Mouse (Mus musculus) A20 (cell line): Measurements from ENCODE around the gene 1810010H24Rik.
A peak's percentile ranks its signal among the peaks of the same experiment; 100 is the strongest.
"Not testable (repeated sequence)": the region's sequence is repeated elsewhere in the genome, so short reads cannot be mapped to it uniquely, and the experiment has no call there.

Source experiments
- DNase-seq: peaks from one replicate; pipeline ENCODE4 v3.0.0-alpha.2; 2011; ENCODE audit warnings: low read depth, low spot score

1810010H24Rik gene

DNA sequence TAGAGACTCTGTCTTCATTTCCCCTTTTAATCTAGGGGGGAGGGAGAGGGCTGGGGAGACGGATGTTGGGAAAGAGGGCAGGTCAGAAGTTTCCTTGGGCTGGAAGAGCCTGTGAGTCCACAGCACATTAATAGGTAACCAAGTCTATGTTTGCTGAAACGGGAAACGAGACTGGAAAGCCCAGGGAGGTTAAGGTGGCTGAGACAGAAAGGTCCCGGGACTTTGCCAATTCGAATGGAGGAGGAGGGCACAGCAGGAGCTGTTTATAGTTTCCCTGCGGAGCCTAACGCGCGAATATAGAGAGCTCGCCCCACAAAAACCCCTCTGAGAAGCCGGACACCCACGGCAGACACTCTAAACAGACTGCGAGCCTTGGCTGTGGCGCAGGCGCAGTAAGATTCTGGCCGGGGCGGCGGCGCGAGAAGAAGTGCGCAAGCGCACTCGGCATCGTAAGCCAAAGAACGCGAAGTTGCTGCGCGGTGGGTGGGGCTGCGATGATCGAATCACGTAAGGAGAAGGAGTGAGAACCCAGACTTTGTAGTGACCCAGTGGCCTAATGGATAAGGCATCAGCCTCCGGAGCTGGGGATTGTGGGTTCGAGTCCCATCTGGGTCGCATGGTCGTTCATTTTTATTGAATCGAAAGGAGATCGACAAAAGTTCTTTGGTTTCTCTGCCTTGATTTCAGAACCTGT lies 13.0 kb upstream of the 1810010H24Rik start:
- DNase-seq = peak; percentile 98

DNA sequence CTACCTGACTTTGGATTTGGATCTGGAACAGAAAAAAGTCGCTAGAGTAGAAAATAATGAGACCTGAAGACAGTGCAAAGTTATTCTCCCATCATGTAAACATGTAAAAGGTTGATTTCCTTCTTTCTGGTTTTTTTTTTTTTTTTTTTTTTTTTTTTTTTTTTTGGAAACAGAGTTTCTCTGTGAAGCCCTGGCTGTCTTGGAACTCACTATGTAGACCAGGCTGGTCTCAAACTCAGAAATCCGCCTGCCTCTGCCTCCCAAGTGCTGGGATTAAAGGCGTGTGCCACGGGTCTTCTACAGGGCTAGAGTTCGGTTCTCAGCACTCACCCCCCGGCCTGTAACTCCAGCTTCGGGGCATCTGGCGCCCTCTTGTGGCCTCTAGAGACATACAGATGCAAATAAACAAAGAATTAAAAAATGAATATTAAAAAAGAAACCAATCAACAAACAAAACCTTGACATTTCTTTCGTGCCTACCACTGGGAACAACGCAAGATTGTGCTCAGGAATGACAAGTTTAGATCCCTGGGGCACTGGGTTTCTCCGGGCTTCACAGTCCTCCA lies 11.4 kb upstream of the 1810010H24Rik start:
- DNase-seq = peak; percentile 72

- peak; percentile 90 for DNase-seq
These were observed 10.7 kb upstream of the 1810010H24Rik start for GRCm38 (mm10) chr11:107014597-107015309.

GRCm38 (mm10) chr11:107015535-107016187 lies 9.8 kb upstream of the 1810010H24Rik start:
- DNase-seq = not testable (repeated sequence)

GRCm38 (mm10) chr11:107016893-107017292 lies 8.6 kb upstream of the 1810010H24Rik start:
- no peak for DNase-seq

DNA sequence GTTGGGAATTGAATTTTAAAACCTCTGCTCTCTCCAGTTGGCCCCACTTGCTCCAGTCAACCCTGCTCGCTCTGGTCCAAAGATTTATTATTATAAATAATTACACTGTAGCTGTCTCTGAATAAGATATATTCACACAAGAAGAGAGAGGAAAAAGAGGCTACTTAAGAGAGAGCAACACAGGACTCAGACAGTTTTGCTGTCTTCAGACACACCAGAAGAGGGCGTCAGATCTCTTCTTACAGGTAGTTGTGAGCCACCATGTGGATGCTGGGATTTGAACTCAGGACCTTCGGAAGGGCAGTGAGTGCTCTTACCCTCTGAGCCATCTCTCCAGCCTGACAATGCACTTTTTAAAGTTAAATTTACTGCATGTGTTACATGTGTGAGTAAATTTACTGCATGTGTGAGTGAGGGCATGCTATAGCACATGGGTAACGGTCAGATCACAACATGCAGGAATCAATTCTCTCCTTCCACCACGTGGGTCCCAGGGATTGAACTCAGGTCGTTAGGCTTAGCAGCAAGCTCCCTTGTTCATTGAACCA lies 8.1 kb upstream of the 1810010H24Rik start:
- no peak for DNase-seq

DNA sequence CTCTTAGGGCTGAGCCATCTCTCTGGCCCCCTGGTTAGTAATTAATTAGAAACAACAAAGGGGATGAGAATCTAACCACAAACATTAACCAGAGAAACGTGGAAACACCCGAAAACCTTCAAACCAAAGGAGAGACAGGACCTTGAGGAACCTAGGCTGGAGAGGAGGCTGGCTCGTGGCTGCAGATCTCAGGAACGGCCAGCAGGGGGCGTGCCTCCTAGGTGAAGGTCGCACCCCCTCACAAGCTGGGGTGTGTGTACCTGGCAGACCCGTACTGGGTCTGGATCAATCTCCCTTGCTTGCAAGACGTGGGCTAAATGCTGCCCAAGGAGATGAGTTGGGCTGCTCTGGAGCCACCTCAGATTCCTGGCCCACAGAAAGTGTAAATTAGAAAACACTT lies 6.9 kb upstream of the 1810010H24Rik start:
- DNase-seq = peak; percentile 79

- DNase-seq = no peak
These were observed 6.2 kb upstream of the 1810010H24Rik start for GRCm38 (mm10) chr11:107019318-107019717.

GRCm38 (mm10) chr11:107019722-107020121 lies 5.8 kb upstream of the 1810010H24Rik start:
- DNase-seq = not testable (repeated sequence)

DNA sequence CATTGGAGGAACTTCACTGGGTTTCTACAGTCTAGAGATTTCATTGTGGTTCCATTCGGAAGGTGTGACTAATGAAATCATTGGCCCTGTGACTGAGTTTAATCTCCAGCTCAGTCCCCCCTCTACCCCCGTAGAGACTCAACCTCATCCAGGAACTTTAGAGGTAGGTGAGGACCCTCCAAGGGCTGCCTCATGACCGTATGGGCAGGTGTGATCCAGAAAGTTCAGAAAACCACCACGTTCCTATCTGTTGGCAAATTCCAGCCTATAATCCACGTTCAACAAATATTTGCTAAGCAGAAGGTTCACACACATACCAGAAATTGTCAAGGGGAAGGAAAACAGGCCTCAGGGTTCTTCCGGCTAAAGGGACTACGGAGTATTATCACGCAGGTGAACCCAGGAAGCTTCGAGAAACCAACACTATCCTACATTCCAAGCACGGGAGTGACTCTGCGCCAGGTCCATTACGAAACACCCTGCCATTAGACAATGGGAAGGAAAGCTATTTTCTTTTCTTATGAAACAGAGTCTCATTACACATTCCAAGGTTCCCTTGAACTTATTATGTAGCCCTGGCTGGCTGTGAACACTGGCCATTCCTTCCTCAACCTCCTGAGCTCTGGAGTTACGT lies 3.3 kb upstream of the 1810010H24Rik start:
- no peak for DNase-seq

DNA sequence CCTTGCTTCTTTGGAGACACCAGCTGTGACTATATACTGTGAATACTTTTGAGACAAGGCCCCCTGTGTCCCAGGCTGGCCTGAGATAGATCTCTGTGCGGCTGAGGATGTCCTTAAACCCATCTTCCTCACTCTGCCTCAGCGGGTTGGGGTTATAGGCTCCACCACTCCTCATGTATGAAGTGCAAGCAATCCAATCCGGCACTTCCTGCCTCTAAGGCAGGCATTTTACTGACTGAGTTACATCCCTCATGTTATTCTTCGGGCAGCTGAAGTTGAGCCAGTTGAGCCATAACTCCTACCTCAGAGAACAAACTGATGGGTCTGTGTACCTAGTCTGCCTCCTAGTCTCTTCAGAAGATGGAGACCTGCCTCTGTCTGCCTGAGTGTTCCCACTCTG lies 1.1 kb upstream of the 1810010H24Rik start:
- no peak for DNase-seq

- peak; percentile 78 for DNase-seq
These were observed 1.3 kb downstream of the 1810010H24Rik start for GRCm38 (mm10) chr11:107026554-107027430.

- DNase-seq = peak; percentile 95
These were observed 2.2 kb downstream of the 1810010H24Rik start for GRCm38 (mm10) chr11:107027431-107028274.

GRCm38 (mm10) chr11:107028275-107028618 lies 2.8 kb downstream of the 1810010H24Rik start:
- DNase-seq = no peak

- DNase-seq = no peak
These were observed 3.3 kb downstream of the 1810010H24Rik start for GRCm38 (mm10) chr11:107028754-107029153.

GRCm38 (mm10) chr11:107029536-107029935 lies 4.1 kb downstream of the 1810010H24Rik start:
- peak; percentile 80 for DNase-seq

DNA sequence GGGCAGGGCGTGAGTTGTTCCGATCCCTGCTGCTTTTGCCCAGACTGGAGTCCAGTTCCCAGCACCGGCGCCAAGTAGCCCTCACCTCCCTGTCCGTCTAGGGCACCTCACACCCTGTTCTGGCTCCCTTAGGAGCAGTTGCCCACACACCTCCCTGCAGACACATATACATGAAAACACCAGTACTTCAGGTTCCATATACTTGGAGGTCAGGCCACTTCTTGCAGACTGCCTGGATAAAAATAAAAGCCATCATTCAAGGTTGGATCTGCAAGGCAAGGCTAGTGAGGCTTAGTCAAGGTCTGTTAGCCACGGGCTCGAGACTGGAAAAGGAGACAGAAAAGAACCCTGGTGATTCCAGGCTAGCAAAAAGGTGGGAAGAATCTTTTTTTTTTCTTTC lies 6.2 kb downstream of the 1810010H24Rik start:
- no peak for DNase-seq

DNA sequence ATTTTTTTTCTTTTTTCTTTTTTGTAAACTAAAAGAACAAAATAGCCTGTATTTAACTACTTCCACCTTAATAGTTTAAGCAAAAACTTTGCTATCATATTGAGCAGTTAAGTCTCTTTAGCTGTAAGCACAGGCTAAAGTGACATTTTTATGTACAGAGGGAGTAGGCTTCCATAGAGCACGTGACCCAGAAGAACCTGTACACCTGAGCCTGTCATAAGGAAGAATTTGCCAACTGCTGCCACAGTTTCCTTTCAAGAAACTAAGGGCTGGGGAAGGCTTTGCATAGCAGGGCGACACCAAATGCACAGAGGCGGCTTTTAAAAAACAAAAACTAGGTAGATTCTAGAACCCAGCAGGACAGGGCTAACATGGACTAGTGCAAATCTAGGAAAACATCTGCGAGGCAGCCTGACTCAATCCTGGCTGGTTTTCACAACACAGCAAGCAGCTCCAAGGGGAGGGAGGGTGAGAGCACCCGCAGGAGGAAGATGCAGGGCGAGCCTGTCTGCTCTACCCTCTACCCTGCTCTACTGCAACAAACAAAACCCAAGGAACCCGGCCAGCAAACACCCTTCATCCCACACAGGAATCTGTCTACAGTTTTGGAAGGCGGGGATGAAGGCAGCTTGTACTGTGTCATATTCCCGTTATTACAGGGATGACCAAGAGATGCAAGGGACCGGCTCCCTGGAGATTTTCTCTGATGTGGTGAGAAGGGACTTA lies 8.8 kb downstream of the 1810010H24Rik start:
- no peak for DNase-seq

GRCm38 (mm10) chr11:107039417-107039816 lies 13.9 kb downstream of the 1810010H24Rik start:
- no peak for DNase-seq
